Mouse (Mus musculus): ENCODE measurements around the gene Adh1. TPM values are rescaled to one million over a fixed set of nuclear protein-coding genes. Genes with fewer than 3 reads are reported as not detected.

The Adh1 gene
- total RNA-seq (2022): 1,000 to 10,000 TPM in 2 of 4 experiments, 100 to 1,000 TPM in 2; 318 to 7,826 (median 4,098) TPM

DNA sequence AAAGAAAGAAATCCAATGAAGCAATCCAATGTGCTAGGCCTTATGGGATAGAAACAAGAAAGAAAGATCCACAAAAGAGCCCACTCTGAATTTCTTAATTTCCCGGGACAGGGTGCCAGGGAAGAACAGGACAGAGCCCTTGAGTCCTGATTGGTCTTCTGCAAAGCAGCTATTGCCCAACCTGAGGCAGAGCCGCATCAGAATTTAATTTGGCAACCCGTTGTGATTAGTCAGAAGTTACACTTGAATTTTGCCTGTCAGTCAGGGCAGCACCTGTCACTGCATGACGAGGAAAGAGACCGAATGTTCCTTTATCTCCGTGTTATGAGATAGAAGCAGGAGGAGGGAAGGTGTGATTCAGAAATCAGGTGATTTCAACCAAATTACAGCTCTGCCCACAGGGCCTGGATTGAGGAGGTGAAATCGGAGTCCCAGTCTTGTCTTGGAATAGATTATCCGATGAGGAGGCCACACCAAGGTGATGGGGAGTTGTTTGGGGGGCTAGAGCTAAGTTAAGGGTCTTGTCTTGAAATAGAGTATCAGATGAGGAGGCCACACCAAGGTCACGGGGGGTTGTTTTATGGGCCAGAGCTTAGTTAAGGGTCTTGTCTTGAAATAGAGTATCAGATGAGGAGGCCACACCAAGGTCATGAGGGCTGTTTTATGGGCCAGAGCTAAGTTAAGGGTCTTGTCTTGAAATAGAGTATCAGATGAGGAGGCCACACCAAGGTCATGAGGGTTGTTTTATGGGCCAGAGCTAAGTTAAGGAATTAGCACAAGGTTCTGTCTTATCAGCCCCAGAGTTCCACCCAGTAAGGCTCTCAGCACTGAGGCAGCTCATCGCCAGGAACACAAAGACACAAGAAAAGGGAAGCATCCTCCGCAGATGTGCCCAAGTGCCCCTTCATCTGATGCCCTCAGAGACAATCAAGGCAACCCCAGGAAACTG lies at the start of gene Adh1:
TSS of gene Adh1 (plus strand) at position 271 of the 949 bp plus-strand sequence.
- DNase-seq: peak; percentile 60

- DNase-seq: no peak
These were observed 48.3 kb upstream of the Adh1 start for GRCm38 (mm10) chr3:138212431-138212951.

DNA sequence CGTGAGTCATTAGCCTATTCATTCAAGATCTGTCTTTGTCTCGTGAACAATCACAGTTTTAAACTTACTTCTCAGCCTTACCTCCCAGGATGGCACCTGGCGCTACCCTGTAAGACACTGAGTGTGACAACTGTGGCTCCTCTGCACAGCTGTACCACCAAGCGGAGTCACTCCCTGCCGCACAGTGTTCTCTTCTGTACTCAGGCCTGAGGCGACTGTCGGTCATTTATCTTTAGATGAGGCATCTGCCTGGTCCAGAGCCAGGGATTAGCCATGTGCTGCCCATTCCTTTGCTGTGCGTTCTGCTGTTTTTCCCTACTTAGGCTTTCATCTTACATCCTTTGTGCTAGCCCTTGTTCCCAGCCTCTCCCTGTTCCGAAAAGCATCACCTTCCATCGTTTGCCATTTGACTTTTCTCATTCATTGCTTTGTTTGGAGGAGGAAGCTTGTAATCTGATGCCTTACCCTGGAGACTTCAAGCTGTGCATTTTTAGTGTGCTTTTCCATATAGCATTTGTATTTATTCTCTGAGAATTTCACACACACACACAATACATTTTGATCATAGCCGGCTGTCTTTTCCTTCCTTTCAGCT lies 45.3 kb upstream of the Adh1 start:
- DNase-seq: no peak

DNA sequence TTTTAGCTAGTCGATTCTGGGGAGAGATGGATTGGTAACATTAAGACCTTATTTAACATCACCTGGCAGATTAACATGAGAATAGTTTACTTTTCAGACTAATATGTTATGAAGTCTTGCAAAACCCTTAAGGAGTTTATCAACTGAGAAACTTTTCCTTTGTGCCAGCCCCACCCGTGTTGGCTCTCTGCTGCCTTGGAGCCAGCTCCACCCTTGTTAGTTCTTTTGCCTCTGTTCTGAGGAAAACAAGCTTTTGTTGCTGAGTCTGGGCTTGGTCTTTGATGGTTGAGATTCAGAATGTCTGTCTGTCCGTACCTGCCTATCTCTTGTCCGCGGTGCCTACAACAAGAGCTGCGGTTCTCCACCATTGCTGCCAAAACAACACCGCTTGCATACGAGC lies 44.7 kb upstream of the Adh1 start:
- no peak for DNase-seq

- no peak for DNase-seq
These were observed 43.0 kb upstream of the Adh1 start, which contains the start of gene Adh7 for GRCm38 (mm10) chr3:138217631-138218264. Adh7 (plus strand) TSS chr3:138217760.

- DNase-seq: no peak
These were observed 39.7 kb upstream of the Adh1 start for GRCm38 (mm10) chr3:138221116-138221515.

GRCm38 (mm10) chr3:138222511-138222910 lies 38.3 kb upstream of the Adh1 start:
- no peak for DNase-seq

- no peak for DNase-seq
These were observed 37.8 kb upstream of the Adh1 start for GRCm38 (mm10) chr3:138222952-138223351.

- DNase-seq: no peak
These were observed 36.3 kb upstream of the Adh1 start for GRCm38 (mm10) chr3:138224363-138224954.

GRCm38 (mm10) chr3:138225331-138225730 lies 35.5 kb upstream of the Adh1 start:
- no peak for DNase-seq

DNA sequence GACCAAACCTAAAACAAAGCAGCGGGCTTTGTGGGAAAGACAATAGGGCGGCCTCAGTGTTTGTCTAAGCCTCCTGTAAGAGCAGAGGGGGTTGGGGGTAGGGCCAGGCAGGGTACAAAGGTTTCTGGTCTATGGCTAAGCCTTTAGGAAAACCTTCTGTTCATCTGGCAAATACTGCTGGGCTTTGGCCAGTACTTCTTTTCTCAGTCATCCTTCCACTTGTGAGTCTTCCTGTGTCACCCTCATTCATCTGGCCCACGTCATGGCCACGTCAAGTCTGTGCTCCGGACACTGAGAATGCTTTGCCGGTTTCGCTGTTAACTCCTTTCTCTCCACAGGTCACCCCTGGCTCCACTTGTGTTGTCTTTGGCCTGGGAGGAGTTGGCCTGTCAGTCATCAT lies 34.9 kb upstream of the Adh1 start:
- peak; percentile 57 for DNase-seq

DNA sequence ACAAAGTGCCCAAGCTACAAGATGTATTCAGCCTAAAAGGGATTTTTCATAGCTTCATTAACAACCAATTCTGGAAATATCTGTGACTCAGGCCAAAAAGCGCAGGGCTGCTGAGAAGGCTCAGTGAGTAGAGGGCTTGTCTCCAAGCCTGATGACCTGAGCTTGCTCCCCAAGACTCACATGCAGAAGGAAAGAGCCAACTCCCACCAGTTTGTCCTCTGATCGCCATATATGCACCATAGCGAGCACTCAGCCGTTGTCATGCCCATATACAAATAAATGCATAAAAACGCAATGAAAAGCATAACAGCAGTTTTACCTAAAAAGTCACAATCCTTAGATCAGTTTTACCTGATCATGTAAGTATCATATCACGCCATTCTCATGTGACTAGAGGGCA lies 34.3 kb upstream of the Adh1 start:
- DNase-seq: no peak

DNA sequence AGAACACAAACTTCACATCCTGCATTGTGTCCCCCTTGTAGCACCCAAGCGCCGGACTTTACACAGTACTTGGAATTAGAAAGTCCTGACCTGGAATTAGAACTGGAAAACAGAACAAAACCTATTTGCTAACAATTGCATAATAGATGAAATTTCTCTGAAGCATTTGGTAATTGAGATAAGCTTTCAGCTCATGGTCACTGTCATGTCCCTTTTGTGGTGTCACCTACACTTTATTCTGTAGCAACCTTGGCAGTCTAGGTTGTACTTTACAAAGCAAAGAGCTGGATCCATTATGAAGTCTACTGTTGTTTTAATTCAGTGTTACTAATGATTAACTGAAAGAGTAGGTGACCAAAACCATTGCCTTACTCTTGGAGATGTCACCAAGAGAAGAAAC lies 33.7 kb upstream of the Adh1 start:
- DNase-seq: no peak

- DNase-seq: no peak
These were observed 33.0 kb upstream of the Adh1 start for GRCm38 (mm10) chr3:138227782-138228181.

DNA sequence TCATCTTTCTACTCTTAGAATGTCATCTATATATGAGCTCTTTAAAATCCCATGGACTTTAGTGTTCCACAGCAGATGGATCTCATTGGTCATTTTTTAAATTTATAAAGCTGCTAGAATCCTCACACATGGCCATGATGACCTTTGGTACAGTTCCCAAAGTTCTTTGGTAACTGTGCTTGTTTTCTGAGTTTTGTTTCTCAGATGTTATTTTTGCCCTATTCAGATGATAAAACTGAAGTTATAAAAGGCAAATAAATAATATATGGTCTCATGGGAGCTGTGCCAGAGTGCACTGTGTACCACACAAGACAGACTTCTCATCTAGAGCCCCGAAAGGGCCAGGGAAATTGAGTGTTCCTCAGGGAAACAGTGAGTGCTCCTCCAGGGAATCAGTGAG lies 31.3 kb upstream of the Adh1 start:
- no peak for DNase-seq

DNA sequence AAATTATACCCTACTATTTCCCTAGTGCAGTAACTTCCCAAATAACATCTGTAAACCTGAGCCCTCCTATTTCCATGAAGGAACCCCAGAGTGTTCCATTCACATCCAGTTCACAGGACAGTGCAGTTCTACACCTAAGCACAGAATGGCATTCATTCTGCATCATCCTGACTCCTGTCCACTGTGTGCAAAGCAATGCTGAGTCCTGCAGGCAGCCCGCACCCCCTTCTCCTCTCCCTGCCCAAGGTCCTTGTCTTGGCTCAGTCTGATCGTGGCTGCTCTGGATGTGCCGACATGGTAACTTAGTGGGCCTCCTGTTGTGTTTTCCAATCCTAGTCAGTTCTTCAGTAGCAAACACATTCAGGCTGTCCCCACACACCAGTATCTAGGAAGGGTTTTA lies 30.5 kb upstream of the Adh1 start:
- DNase-seq: peak; percentile 69

- no peak for DNase-seq
These were observed 29.3 kb upstream of the Adh1 start for GRCm38 (mm10) chr3:138231531-138231930.

DNA sequence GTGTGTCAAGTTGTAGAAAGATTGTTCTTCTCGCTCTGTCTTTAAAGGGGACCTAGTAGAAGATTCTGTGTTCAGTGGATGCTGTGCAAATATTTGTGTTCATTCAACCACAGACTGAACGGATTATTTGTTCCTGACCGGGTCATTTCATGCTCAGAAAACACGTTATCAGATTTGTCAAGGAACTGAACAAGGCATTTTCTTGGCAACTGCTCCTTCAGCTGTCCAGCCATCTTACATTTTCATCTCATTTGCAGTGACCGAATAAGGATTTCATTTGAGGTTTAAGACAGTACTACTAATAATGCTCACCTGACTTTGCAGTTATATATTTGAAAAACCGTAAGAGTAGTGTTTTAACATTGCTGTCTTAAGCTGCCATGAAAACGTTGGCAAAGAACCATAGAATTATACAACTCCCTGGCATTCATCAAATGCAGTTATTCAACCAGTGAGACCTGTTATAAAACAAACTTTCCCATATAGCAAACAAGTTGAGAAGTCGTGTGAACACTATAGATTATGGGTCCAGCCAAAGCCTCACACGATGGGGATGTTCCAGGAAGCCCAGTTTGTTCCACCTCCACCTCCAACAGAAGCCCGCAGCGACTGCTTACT lies 24.1 kb upstream of the Adh1 start:
- DNase-seq: no peak

DNA sequence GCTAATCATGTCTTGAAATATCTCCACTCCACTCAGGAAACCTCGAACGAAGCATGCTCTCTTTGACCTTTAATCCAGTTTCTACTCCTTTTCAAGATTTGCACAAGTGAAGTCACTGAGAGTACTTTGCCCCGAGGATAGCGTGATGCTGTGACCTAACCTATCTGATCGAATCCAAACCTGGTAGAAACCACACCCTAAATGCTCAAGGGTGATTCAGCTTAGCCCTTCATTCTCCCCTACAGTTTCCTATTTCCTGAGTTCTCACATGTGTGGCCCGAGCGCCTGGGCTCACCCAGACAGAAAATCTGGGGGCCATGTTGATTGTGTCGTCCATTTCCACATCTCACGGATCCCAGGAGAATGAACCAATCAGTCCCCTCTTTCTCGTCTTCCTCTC lies 22.7 kb upstream of the Adh1 start:
- DNase-seq: no peak

DNA sequence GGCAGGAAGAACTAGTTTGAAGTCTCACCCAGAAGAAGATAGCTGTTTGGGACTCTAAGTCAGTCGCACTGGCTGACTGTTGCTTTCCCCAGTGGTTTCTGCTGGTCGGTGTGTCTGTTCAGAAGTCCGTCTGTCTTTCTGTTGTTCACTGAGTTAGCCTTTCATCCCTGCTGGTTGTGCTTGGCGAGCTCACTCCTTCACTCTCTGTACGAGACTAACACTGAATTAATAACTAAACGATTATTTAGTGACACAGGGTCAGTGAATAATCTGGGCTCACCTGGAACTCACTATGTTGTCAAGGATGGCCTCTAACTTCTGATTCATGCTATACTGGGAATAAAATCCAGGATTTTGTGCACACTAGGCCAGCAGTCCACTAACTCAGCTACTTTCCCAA lies 21.3 kb upstream of the Adh1 start:
- DNase-seq: no peak

DNA sequence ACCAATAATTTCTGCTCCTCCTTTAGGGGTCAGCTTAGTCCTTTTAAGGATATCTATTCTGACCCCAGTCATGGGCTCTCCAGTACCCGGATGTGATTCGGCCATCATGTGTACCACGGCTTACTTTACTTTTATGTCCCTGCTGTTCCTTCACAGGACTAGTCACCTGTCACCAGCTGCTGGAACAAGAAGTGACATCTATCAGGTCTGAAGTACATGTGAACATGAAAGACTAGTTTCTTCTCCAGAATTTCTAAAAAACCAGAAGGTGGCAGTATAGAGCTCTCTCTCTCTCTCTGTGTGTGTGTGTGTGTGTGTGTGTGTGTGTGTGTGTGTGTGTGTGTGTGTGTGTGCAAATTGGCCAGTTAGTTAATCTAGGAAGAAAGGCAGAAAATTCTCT lies 20.4 kb upstream of the Adh1 start:
- DNase-seq: no peak

DNA sequence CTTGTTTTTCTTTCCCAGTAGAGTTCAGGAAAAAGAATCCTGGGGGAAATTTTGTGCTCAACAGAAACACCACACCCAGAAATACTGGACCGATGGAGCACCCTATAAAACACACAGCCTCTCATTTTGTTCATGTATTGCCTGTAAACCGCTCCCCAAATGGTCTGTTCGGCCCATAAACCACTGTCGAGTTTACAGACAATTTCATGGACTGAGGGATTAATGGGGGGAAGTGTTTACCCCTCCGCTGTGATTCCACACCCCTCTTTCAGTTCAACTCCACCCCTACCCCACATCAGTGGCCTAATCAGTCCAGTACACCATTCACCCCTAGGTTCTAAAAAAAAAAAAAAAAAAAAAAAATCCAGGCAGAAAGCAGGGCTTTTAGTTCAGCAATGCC lies 19.8 kb upstream of the Adh1 start:
- no peak for DNase-seq
